Mouse (Mus musculus): ENCODE measurements around the gene Ssxb6. TPM values are rescaled to one million over a fixed set of nuclear protein-coding genes. Genes with fewer than 3 reads are reported as not detected.
"Not testable (repeated sequence)": the region's sequence is repeated elsewhere in the genome, so short reads cannot be mapped to it uniquely, and the experiment has no call there.

The Ssxb6 gene
- not detected in 2 replicates for polyA plus RNA-seq (2015; fragmentation: Nextera tagmentation; extraction: Ambion mirVana)

DNA sequence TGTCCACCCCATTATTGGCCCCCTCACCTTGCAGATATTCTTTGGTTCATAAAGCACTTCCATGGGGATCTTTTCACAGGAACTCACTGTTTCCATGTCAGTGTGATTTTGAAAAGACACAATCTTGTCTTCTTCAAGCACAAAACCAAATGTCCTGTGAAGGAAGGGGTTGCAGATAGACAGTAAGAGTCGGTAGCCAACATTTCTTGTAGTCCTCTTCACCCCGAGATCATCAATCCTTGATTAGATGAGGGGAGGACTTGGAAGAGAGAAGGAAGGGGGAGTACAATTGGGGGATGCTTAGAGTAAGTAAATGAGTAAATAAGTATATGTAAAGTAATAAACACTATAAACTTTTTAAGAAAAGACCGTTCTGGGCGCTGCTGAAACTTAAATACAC, at the start of gene Ssxb6:
Gene Ssxb6 (minus strand): TSS at position 101 of the 400 bp plus-strand sequence.
- H3K4me3 ChIP-seq; H3K4me1 ChIP-seq; H3K27ac ChIP-seq; H3K9ac ChIP-seq; ATAC-seq; H3K9me3 ChIP-seq (replicated peaks); H3K36me3 ChIP-seq (ENCODE audit: poor library complexity, severe bottlenecking); H3K4me2 ChIP-seq; H3K27me3 ChIP-seq: not testable (repeated sequence)
- WGBS: 70% methylated on average over 4 of the region's 4 CpGs

GRCm38 (mm10) chrX:8591716-8592115, 43.7 kb upstream of the Ssxb6 start, which contains the start of gene Ssxb3:
Gene Ssxb3, minus strand, starts transcription at chrX:8591816.
- not testable (repeated sequence) for H3K4me1 ChIP-seq; H3K27ac ChIP-seq; H3K9me3 ChIP-seq (replicated peaks); ATAC-seq; H3K9ac ChIP-seq; H3K4me3 ChIP-seq; H3K4me2 ChIP-seq; H3K36me3 ChIP-seq (ENCODE audit: poor library complexity, severe bottlenecking); H3K27me3 ChIP-seq
- 31% methylated on average over 1 of the region's 1 CpGs for WGBS

DNA sequence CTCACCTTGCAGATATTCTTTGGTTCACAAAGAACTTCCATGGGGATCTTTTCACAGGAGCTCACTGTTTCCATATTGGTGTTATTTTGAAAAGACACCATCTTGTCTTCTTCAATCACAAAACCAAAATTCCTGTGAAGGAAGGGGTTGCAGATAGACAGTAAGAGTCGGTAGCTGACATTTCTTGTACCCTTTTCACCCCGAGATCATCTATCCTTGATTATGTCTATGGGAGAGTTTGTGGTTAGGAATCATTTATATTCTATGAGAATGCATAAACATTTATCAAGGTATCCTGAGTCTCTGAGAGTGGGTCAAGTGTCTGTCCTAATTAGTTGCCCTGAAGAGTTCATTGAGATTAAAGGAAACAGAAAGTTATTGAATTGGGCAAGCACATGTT, 23.2 kb downstream of the Ssxb6 start, which contains the start of gene Gm14459:
Gene Gm14459 (minus strand): TSS at position 101 of the 400 bp plus-strand sequence.
- no peaks in the 10 kb centered on the region for H3K27me3 ChIP-seq
- H3K27ac ChIP-seq: no peak within 1 kb of the TSS
- no peak within 1 kb of the TSS for H3K9ac ChIP-seq
- no peak within 1 kb of the TSS for H3K4me2 ChIP-seq
- no peak for ATAC-seq
- WGBS: 88% methylated on average over 2 of the region's 2 CpGs
- H3K4me3 ChIP-seq: no peak within 1 kb of the TSS
- 0 out of 2 replicates have a peak, but pooled peaks cover 11% of the 10 kb centered on the region for H3K9me3 ChIP-seq (replicated peaks)
- H3K36me3 ChIP-seq (ENCODE audit: poor library complexity, severe bottlenecking): no peaks in the 10 kb centered on the region
- H3K4me1 ChIP-seq: no peaks in the 10 kb centered on the region

Other genes starting within 250 kb of the Ssxb6 start
- not detected in 2 replicates for gene Ssxb10, start 220.8 kb downstream of the Ssxb6 start, polyA plus RNA-seq (2015; fragmentation: Nextera tagmentation; extraction: Ambion mirVana)
- gene Ssxb9, start 181.3 kb downstream of the Ssxb6 start, polyA plus RNA-seq (2015; fragmentation: Nextera tagmentation; extraction: Ambion mirVana): not detected in 2 replicates
- not detected in 2 replicates for gene Ssxb1, start 134.9 kb downstream of the Ssxb6 start, polyA plus RNA-seq (2015; fragmentation: Nextera tagmentation; extraction: Ambion mirVana)
- gene Ssxb2, start 86.5 kb downstream of the Ssxb6 start, polyA plus RNA-seq (2015; fragmentation: Nextera tagmentation; extraction: Ambion mirVana): not detected in 2 replicates
- not detected in 2 replicates for gene Gm14459, start 23.3 kb downstream of the Ssxb6 start, polyA plus RNA-seq (2015; fragmentation: Nextera tagmentation; extraction: Ambion mirVana)
- gene Ssxb3, start 43.6 kb upstream of the Ssxb6 start, polyA plus RNA-seq (2015; fragmentation: Nextera tagmentation; extraction: Ambion mirVana): not detected in 2 replicates
- not detected in 2 replicates for gene Ssxb8, start 142.6 kb upstream of the Ssxb6 start, polyA plus RNA-seq (2015; fragmentation: Nextera tagmentation; extraction: Ambion mirVana)
- gene Ssx9, start 200.2 kb upstream of the Ssxb6 start, polyA plus RNA-seq (2015; fragmentation: Nextera tagmentation; extraction: Ambion mirVana): not detected in 2 replicates

All from forebrain, embryonic 13.5 days (tissue).